In genomic region chr14:54646898-54647636, GRCm38 (mm10) we compare ENCODE assay signal across 1 mouse cellular context.
TF ChIP-seq lines count a peak whose summit lies in the region.

No protein-coding gene starts in this region.

TF ChIP-seq in MEL, 35 proteins besides CTCF, POLR2A, EP300 and RAD21:
- TF ChIP-seq MAZ (IDR thresholded peaks at IDR 0.05; ENCODE audit: low read depth, low read length) (0 out of 2 replicates have a peak, but pooled peaks have one; percentile 4), ELF1 (IDR thresholded peaks at IDR 0.05; ENCODE audit: low read depth, low read length) (no peak), ZKSCAN1 (IDR thresholded peaks at IDR 0.05; ENCODE audit: low read depth, low read length) (no peak), MYC (IDR thresholded peaks at IDR 0.05; ENCODE audit: low read depth, low read length) (0 out of 2 replicates have a peak, but pooled peaks have one; percentile 56)
TF ChIP-seq in MEL: peak in this region for 2.
